Mouse (Mus musculus) bone marrow, adult 2 months (tissue): ENCODE results near the gene Gclc. TPM values are rescaled to one million over a fixed set of nuclear protein-coding genes. Genes with fewer than 3 reads are reported as not detected.
A peak's percentile ranks its signal among the peaks of the same experiment; 100 is the strongest.

Source experiments
- H3K27ac ChIP-seq: fragments of 200-500 bp; 2 replicates; pipeline ENCODE4 v1.5.1; 2012; ENCODE audit warnings: low read depth, mild to moderate bottlenecking, control low read depth, inconsistent platforms, low read length; ENCODE audit not compliant: control insufficient read depth, poor library complexity, insufficient read depth
- H3K4me1 ChIP-seq: fragments of 200-500 bp; 2 replicates; pipeline ENCODE4 v1.6.1; 2011; ENCODE audit warnings: low read length; ENCODE audit not compliant: control insufficient read depth, insufficient read depth
- H3K4me3 ChIP-seq: fragments of 200-500 bp; replicated peaks from 2 replicates; pipeline ENCODE3; 2011; ENCODE audit warnings: mild to moderate bottlenecking, low read depth, low read length, control low read depth; ENCODE audit not compliant: control insufficient read depth
- CTCF ChIP-seq: fragments of 200-500 bp; IDR thresholded peaks from 2 replicates; pipeline ENCODE4 v1.5.1; 2011; ENCODE audit warnings: low read length, control low read depth; ENCODE audit not compliant: control insufficient read depth, insufficient read depth
- POLR2A ChIP-seq: fragments of 200-500 bp; IDR thresholded peaks from 2 replicates; pipeline ENCODE4 v1.6.1; 2011; ENCODE audit warnings: low read depth, mild to moderate bottlenecking, control low read depth, low read length, borderline replicate concordance; ENCODE audit not compliant: control insufficient read depth
- WGBS: fragments of 180-500 bp; shearing (Covaris S2); methylation state at CpG from one replicate; pipeline ENCODE4 v1.1.7; 2018; 5-methylcytosine and 5-hydroxymethylcytosine counted together
- polyA plus RNA-seq: library from polyadenylated mRNA; stranded (reverse); fragments of >200 nt; gene quantifications from 2 replicates; pipeline ENCODE4 v1.2.4, GENCODE M21; 2011; ENCODE audit warnings: low replicate concordance; ENCODE audit not compliant: missing spikeins, insufficient read depth, insufficient read length

Gclc gene
- polyA plus RNA-seq, 1 experiment = 39.7 TPM

GRCm38 (mm10) chr9:77754728-77755402 is 530 bp downstream of the Gclc start:
- Histone ChIP-seq H3K4me1 (no peaks in the 10 kb centered on the region; the same call in 1 of the 2 replicates), H3K4me3 (peak overlapping the region; percentile 92), H3K27ac (peak overlapping the region; percentile 76)
- TF ChIP-seq POLR2A = 0 out of 2 replicates have a peak, but pooled peaks have one; percentile 30
- peak; percentile 18; the same call in 1 of the 2 replicates for TF ChIP-seq CTCF
- WGBS = under 1% methylated on average over 56 of the region's 57 CpGs

- no peak overlapping the region for H3K27ac ChIP-seq
- H3K4me3 ChIP-seq = peak overlapping the region; percentile 92
- no peaks in the 10 kb centered on the region; the same call in 1 of the 2 replicates for H3K4me1 ChIP-seq
Observed at GRCm38 (mm10) chr9:77755403-77755784, 1.1 kb downstream of the Gclc start.

GRCm38 (mm10) chr9:77756076-77756475 is 1.7 kb downstream of the Gclc start:
- WGBS = 11% methylated on average over 9 of the region's 9 CpGs
- H3K4me3 ChIP-seq = peak overlapping the region; percentile 65
- peak overlapping the region; percentile 9; the same call in 1 of the 2 replicates for H3K27ac ChIP-seq
- no peaks in the 10 kb centered on the region; the same call in 1 of the 2 replicates for H3K4me1 ChIP-seq
- TF ChIP-seq CTCF (peak; percentile 24; the same call in 1 of the 2 replicates), POLR2A (no peak)

More at GRCm38 (mm10) chr9:77755403-77755784, 1.1 kb downstream of the Gclc start:
- TF ChIP-seq POLR2A (no peak), CTCF (no peak)
- WGBS = 13% methylated on average over 9 of the region's 9 CpGs

GRCm38 (mm10) chr9:77757331-77757730 is 3.0 kb downstream of the Gclc start:
- no peak for TF ChIP-seq POLR2A
- no peak for TF ChIP-seq CTCF
- Histone ChIP-seq H3K4me3 (no peak overlapping the region), H3K4me1 (no peaks in the 10 kb centered on the region; the same call in 1 of the 2 replicates), H3K27ac (0 out of 2 replicates have a peak overlapping the region, but pooled peaks have one; percentile 19)
- WGBS = 46% methylated on average over 1 of the region's 1 CpGs

GRCm38 (mm10) chr9:77758481-77758880 is 4.1 kb downstream of the Gclc start:
- no peak overlapping the region for H3K4me3 ChIP-seq
- WGBS = 89% methylated on average over 8 of the region's 8 CpGs
- no peak for TF ChIP-seq CTCF
- no peak for TF ChIP-seq POLR2A
- no peak overlapping the region for H3K27ac ChIP-seq
- no peaks in the 10 kb centered on the region for H3K4me1 ChIP-seq

GRCm38 (mm10) chr9:77759111-77759510 is 4.8 kb downstream of the Gclc start:
- no peak overlapping the region for H3K27ac ChIP-seq
- 89% methylated on average over 6 of the region's 6 CpGs for WGBS
- TF ChIP-seq CTCF (no peak), POLR2A (no peak)
- H3K4me3 ChIP-seq = no peak overlapping the region
- no peaks in the 10 kb centered on the region for H3K4me1 ChIP-seq

GRCm38 (mm10) chr9:77759756-77760155 is 5.4 kb downstream of the Gclc start:
- Histone ChIP-seq H3K4me3 (no peak overlapping the region), H3K27ac (no peak overlapping the region), H3K4me1 (no peaks in the 10 kb centered on the region)
- TF ChIP-seq CTCF = no peak
- TF ChIP-seq POLR2A = no peak
- WGBS = 89% methylated on average over 6 of the region's 6 CpGs

- Histone ChIP-seq H3K4me1 (no peaks in the 10 kb centered on the region), H3K27ac (no peak overlapping the region), H3K4me3 (no peak overlapping the region)
- WGBS = 92% methylated on average over 8 of the region's 8 CpGs
- TF ChIP-seq POLR2A = no peak
- no peak for TF ChIP-seq CTCF
Observed at GRCm38 (mm10) chr9:77766218-77766617, 11.9 kb downstream of the Gclc start.
